Mouse (Mus musculus): ENCODE results near the gene Pde4d. TPM values are rescaled to one million over a fixed set of nuclear protein-coding genes. Genes with fewer than 3 reads are reported as not detected.

Pde4d gene
- polyA plus RNA-seq, 2 experiments from 2014 or later: 5.5 to 7.3 TPM

DNA sequence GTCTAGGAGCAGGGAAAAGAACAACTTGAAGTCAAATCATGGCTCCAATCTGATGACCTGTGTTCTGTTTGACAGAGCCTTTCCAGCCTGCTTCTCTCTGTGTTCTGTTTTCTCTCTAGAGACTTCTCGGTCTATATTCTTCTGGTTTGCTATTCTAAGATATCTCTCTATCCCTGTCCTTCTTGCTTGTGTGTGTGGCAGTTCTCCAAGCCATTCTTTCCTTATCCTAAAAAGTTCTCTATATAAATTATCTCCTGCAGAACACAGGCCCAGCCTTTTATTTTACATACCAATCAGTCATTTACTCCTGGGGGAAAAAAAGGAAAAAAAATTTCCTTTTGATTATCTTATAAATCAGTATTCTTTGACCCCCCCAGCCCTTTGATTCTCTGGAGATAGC, 1229.2 kb downstream of the Pde4d start:
- no peak for ATAC-seq

DNA sequence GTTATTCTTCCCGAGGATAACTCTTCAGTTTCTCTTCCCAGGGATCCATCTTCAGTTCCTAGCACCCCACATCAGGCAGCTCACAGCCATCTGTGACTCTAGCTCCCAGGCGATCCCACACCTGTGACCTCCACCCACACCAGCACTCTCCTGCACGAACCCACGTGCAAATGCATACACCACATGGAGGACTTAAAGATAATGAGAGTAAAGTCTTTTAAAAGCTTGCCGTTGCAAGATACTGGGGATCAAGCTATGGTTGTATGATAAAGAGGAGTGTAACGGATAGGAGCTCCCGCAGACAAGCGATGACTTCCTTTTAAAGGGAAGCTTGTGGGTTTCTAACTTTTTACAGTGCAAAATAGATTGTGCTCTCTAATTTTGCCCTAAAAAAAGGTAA, 1230.5 kb downstream of the Pde4d start:
- no peak for ATAC-seq

- no peak for ATAC-seq
Observed at GRCm38 (mm10) chr13:109681699-109682293, 1232.0 kb downstream of the Pde4d start.

DNA sequence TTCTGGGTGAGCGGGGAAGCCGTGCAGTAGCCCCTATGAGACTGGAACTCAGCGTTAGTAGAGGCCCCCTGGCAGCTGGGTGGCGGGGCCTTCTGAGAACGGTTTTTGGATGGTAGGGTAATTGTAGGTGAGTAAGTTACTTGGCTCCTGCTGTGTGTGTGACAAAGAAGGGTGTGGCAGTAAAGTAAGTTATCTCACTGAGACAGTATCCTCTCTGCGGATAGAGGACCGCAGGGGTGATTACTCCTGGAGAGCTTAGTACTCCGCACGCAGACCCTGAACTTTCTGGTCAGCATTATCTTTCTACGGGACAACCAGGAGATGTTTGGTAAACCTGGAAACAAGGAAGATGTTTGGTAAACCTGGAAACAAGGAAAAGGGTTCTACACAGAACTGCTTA, 1233.3 kb downstream of the Pde4d start:
- no peak for ATAC-seq

- no peak for ATAC-seq
Observed at GRCm38 (mm10) chr13:109684985-109685295, 1235.2 kb downstream of the Pde4d start.

DNA sequence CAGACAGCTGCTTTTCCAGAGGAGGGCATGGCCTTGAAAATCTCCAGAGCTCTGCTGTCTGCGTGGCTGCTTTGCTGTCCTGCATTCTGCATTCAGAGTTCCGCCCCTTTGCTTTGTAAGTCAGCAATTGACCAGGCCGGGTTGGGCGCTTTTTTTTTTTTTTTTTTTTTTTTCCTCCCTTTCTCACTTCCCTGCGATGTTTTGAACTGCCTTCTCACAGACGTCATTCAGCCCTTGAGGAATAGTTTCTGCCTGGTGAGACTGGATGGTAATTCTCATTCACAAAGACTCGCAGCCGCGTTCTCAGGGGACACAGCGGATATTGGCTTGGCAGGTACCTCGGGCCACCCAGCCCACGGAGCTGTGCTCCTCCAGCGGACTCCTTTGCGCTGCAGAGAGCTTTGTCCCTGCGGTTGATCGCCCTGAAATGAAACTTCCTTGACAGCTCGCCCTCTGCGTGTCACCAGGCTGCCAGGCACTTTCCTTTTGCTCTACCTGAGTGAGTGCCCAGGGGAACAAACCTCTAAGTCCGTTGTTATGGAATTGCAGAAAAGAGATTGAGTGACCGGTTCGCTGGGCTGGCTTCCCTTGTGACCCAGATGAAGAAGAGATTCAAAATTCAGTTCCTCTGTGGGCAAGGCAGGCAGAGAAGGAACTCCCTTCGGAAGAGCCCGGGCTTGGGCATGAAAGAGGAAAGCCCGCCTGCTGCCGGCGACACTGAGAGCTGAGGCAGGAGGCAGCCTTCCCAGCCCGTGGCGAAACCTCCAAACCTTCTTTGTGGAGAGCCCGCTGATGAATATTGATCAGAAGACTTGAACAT, 1235.8 kb downstream of the Pde4d start:
- ATAC-seq: peak; percentile 34

DNA sequence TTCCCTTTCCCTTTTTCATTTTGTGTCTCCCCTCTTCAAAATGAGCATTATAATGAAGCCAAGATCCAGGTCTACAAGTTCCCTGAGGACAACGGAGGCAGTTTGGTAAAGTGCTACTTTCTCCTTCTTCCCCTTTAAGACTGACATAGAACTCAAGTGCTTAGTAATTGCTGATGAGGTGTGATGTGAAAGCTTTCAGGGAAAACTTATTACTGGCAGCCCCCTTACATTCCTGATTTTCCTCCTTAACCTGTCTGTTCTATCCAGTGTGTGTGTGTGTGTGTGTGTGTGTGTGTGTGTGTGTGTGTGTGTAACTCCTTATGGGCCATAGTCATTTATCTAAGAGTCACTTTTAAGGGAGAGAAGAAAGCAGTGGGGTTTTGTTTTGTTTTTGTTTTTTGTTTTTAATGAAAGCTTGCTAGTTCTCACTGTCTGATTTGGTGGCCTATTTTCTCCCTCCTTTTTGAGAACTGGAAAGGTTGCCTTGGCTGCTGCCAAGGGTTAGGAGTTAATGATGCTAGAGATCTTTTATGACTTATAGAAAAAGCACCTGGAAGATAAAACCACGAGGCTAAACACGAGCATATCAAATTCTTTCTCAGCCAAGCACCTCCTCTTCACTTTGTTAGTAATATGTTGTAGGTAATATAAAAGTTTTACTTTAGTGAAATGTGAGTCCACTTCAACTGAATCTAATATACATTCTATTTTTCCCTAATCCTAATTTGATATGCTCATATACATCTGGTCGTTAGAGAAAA, 1236.5 kb downstream of the Pde4d start:
- no peak for ATAC-seq

DNA sequence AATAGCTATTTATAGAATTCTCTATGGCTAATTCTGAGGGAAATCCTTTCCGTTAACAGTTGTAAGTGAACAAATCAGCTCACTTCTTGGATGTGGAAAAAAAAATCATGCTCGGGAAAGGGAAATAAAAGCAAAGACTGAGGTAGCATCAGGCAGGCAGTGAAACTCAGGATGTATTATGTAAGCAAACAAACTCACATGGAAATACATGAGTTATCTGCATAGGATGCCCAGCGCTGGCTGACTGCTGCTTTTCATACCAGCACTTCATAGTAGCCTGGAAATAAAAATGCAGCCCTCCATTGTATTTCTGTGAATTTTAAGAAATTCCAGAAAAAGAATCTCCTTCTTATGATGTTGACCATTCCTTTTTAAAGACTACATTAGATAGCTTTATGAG, 1237.2 kb downstream of the Pde4d start:
- no peak for ATAC-seq

GRCm38 (mm10) chr13:109688195-109688594, 1238.4 kb downstream of the Pde4d start:
- no peak for ATAC-seq

DNA sequence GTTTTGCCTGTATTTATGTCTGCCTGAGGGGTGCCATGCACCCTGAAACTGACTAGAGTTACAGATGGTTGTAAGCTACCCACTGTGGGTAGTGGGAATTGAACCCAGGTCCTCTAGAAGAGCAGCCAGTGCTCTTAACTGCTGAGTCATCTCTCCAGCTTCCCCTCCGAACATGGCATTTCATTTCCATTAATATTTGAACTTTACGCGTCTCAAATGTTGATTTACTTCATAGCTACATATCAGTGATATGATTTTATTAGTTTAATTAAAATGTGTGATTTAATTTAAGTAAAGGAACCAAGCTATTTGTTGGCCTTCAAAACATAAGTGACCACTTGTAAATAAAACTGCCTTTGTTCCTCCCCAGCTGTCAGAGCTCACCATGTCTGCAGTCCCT, 1239.4 kb downstream of the Pde4d start:
- no peak for ATAC-seq

DNA sequence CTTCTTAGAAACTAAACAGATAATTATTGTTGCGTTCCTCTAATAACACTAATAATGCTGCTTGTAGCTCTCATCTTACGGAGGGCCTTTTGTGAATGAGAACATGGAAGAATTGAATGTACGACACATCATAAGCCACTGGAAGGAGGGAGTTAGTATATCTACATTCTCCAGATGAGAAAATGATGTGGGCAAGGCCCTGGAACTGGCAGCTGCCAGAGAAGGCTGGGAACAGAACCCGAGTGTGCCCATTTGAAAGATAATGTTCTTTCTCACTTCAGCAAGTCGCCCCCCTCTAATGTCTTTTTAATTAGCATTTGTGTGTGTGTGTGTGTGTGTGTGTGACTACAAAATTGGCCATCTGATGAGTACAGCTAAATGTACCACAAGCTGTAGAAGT, 1240.8 kb downstream of the Pde4d start:
- no peak for ATAC-seq

GRCm38 (mm10) chr13:109692851-109693250, 1243.1 kb downstream of the Pde4d start:
- ATAC-seq: no peak

GRCm38 (mm10) chr13:109693769-109694168, 1244.0 kb downstream of the Pde4d start:
- no peak for ATAC-seq

DNA sequence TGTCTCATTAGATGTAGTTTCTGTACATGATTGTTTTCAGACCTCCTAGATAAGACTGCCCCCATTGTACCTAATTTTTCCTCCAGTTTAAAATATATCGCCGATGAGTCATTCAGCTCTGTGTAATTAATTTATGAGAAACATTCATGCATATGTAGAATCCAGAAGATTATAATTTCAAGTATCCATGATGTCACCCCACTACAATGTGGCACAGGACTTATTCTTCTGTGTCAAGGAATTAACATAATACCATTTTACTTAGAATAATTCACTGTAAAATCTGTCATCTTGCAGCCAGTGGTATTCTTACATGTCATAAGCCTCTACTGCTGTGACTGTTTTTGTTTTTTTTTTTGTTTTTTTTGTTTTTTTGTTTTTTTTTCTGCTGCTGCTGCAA, 1244.5 kb downstream of the Pde4d start:
- no peak for ATAC-seq

DNA sequence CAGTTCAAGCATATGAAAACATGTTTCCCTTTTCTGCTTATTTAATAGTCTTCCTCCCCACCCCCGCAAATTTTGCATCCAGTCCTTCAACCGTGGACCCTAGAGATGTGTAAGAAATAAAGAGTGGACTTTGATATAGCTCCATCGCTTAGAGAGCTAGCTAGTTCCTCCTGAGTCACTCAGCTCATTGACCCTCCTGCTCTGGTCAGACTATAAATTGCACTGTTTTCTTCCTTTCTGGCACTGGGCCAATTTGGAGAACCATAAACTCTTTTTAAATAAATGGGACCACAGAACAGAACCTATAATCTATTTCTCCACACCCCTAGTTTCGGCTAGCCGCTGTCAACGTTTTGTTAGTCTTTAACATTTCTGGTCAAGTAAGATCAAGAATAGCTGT, 1245.3 kb downstream of the Pde4d start:
- ATAC-seq: no peak

DNA sequence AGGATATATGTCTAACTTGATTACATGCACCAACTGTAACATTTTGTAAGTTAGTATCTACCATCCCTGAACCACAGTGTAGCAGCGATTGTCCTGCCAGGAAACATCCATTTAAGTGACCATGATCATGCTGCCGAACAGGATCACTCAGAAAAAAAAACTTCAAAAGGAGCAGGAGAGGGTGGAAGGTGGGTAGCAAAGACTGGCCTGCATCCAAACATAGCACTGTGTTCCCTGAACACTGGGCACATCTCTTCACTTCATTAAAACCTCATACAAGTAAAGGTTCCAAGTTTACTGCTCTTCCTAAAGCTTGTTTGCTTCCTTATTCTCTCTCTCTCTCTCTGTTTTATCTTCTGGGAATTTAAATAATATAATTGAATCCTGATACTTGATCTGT, 1256.4 kb downstream of the Pde4d start:
- no peak for ATAC-seq

- no peak for ATAC-seq
Observed at GRCm38 (mm10) chr13:109706579-109706978, 1256.8 kb downstream of the Pde4d start.

- no peak for ATAC-seq
Observed at GRCm38 (mm10) chr13:109707154-109707553, 1257.4 kb downstream of the Pde4d start.

- no peak for ATAC-seq
Observed at GRCm38 (mm10) chr13:109708326-109708725, 1258.6 kb downstream of the Pde4d start.

DNA sequence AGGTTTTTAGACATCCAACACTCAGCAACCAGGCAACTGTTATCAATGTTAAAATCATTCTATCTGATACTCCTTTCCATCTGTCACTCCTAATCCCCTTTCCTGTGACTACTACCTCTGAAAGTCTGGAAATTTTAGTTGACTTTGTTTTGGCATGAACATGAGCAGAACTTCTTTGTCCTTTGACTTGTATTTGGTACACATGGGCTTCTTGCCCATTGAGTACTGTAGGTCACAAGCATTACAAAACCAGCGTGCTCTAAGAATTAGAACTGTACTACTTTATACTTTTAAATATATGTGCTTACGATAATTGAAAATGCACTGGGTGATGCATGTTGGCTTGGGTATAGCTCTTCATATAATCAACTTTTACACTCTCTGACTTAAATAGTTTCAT, 1264.8 kb downstream of the Pde4d start:
- no peak for ATAC-seq

- ATAC-seq: no peak
Observed at GRCm38 (mm10) chr13:109715321-109715720, 1265.6 kb downstream of the Pde4d start.

DNA sequence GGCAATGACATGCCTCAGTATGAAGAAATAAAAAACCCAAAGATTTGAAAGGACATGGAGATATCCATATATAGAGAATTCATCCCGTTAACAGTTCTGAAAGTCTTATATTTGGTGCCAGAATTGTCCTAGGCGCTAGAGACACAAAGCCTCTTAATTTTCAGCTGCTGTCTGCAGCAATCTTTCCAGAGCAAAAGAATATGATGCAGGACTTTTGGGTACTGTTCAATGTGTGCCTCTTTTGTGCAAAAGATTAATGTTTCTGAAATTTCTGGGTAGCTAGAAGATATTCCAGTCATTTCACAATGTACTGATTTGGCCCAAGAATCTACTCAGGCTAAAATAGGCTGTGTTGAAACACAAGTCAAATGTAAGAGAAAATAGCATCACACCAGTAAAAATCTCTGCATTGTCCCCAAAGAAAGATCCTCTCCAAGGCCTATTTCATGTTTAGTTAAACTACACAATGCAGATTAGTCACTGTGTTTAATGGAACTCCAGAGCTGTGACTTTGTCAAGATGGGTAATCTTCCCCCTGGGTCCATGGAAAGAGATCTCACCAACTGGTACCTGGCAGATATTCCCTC, 1270.5 kb downstream of the Pde4d start:
- ATAC-seq: no peak

Data from CD4-positive, CD25-positive, alpha-beta regulatory T cell, adult 4 months (primary cell).